Mouse (Mus musculus) testis, adult 2 months (tissue): Measurements from ENCODE around the gene Slc22a15. TPM values are rescaled to one million over a fixed set of nuclear protein-coding genes. Genes with fewer than 3 reads are reported as not detected.

ENCODE experiments used
- H3K27ac ChIP-seq: fragments of 200-500 bp; 2 replicates; pipeline ENCODE4 v1.5.1; 2012; ENCODE audit warnings: low read depth, low read length; ENCODE audit not compliant: control insufficient read depth, insufficient read depth
- H3K27me3 ChIP-seq: fragments of 200-500 bp; 2 replicates; pipeline ENCODE4 v1.6.1; 2012; ENCODE audit warnings: mild to moderate bottlenecking, low read length, moderate library complexity; ENCODE audit not compliant: control insufficient read depth, insufficient read depth
- H3K36me3 ChIP-seq: fragments of 200-500 bp; 2 replicates; pipeline ENCODE4 v1.6.1; 2012; ENCODE audit warnings: mild to moderate bottlenecking, low read length; ENCODE audit not compliant: control insufficient read depth, insufficient read depth
- H3K4me1 ChIP-seq: fragments of 200-500 bp; 2 replicates; pipeline ENCODE4 v1.6.1; 2012; ENCODE audit warnings: low read length; ENCODE audit not compliant: control insufficient read depth, insufficient read depth
- H3K4me3 ChIP-seq: fragments of 200-500 bp; 2 replicates; pipeline ENCODE4 v1.5.1; 2012; ENCODE audit warnings: low read depth, mild to moderate bottlenecking, low read length, moderate library complexity, mixed read lengths; ENCODE audit not compliant: control insufficient read depth
- CTCF ChIP-seq: fragments of 200-500 bp; IDR thresholded peaks from 2 replicates; pipeline ENCODE4 v1.5.1; 2012; ENCODE audit warnings: low read depth, mild to moderate bottlenecking, inconsistent platforms, low read length, moderate library complexity; ENCODE audit not compliant: control insufficient read depth, insufficient read depth, insufficient replicate concordance
- POLR2A ChIP-seq: fragments of 200-500 bp; IDR thresholded peaks from 2 replicates; pipeline ENCODE4 v1.6.1; 2012; ENCODE audit warnings: low read depth, mild to moderate bottlenecking, inconsistent platforms, low read length, moderate library complexity; ENCODE audit not compliant: control insufficient read depth
- polyA plus RNA-seq: library from polyadenylated mRNA; depleted of rRNA; stranded (reverse); fragments of >200 nt; gene quantifications from 2 replicates; pipeline ENCODE4 v1.2.3, GENCODE M21; 2012

Gene Slc22a15
- polyA plus RNA-seq, 1 experiment = 54.7 TPM

- no peaks in the 10 kb centered on the region for H3K36me3 ChIP-seq
- TF ChIP-seq POLR2A (no peak), CTCF (no peak)
- H3K4me3 ChIP-seq = no peak overlapping the region
- H3K27ac ChIP-seq = no peak overlapping the region
- no peaks in the 10 kb centered on the region for H3K27me3 ChIP-seq
- no peaks in the 10 kb centered on the region for H3K4me1 ChIP-seq
These were observed 9.6 kb upstream of the Slc22a15 start for GRCm38 (mm10) chr3:101933820-101934219.

- TF ChIP-seq POLR2A (no peak), CTCF (no peak)
- Histone ChIP-seq H3K4me3 (no peak overlapping the region), H3K27me3 (no peaks in the 10 kb centered on the region), H3K36me3 (no peaks in the 10 kb centered on the region), H3K4me1 (peaks cover 6% of the 10 kb centered on the region), H3K27ac (no peak overlapping the region)
These were observed 5.0 kb upstream of the Slc22a15 start for GRCm38 (mm10) chr3:101929105-101929876.

- H3K4me3 ChIP-seq = no peak overlapping the region
- no peak for TF ChIP-seq POLR2A
- TF ChIP-seq CTCF = no peak
- H3K36me3 ChIP-seq = no peaks in the 10 kb centered on the region
- H3K27me3 ChIP-seq = no peaks in the 10 kb centered on the region
- H3K4me1 ChIP-seq = peaks cover 6% of the 10 kb centered on the region
- no peak overlapping the region for H3K27ac ChIP-seq
These were observed 2.4 kb upstream of the Slc22a15 start for GRCm38 (mm10) chr3:101926636-101927035.

GRCm38 (mm10) chr3:101925663-101926062 lies 1.4 kb upstream of the Slc22a15 start:
- Histone ChIP-seq H3K36me3 (no peaks in the 10 kb centered on the region), H3K27ac (no peak overlapping the region), H3K4me1 (peaks cover 6% of the 10 kb centered on the region), H3K27me3 (no peaks in the 10 kb centered on the region), H3K4me3 (peak overlapping the region; percentile 68)
- no peak for TF ChIP-seq CTCF

DNA sequence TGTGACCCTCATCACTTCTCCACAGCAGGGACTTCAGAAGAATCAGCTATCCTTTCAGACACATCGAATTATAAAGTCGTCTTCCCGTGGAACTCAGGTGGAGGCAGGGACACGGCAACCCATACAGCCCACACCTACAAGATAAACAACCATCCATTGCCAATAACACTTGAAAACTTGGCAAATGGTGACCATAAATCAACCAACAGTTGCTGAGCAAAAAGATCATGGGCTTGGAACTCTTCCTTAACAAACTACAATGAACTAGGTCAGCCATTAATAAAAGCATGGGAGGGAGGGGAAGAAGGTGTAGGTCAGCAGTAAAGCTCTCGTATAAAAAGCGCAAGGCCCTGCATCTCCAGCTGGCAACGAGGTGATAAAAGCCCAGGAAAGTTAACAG lies 1.9 kb downstream of the Slc22a15 start:
- Histone ChIP-seq H3K27ac (no peak overlapping the region), H3K4me1 (peaks cover 6% of the 10 kb centered on the region), H3K27me3 (no peaks in the 10 kb centered on the region), H3K4me3 (peak overlapping the region; percentile 59), H3K36me3 (no peaks in the 10 kb centered on the region)
- TF ChIP-seq POLR2A (no peak), CTCF (no peak)

GRCm38 (mm10) chr3:101918526-101918925 lies 5.7 kb downstream of the Slc22a15 start:
- TF ChIP-seq POLR2A (no peak), CTCF (no peak)
- no peaks in the 10 kb centered on the region for H3K27me3 ChIP-seq
- no peak overlapping the region for H3K4me3 ChIP-seq

GRCm38 (mm10) chr3:101917665-101918064 lies 6.6 kb downstream of the Slc22a15 start:
- Histone ChIP-seq H3K4me3 (no peak overlapping the region), H3K27me3 (no peaks in the 10 kb centered on the region), H3K4me1 (no peaks in the 10 kb centered on the region), H3K36me3 (no peaks in the 10 kb centered on the region), H3K27ac (no peak overlapping the region)
- TF ChIP-seq POLR2A = no peak
- TF ChIP-seq CTCF = no peak

More at GRCm38 (mm10) chr3:101918526-101918925, 5.7 kb downstream of the Slc22a15 start:
- Histone ChIP-seq H3K4me1 (no peaks in the 10 kb centered on the region), H3K27ac (no peak overlapping the region), H3K36me3 (no peaks in the 10 kb centered on the region)

DNA sequence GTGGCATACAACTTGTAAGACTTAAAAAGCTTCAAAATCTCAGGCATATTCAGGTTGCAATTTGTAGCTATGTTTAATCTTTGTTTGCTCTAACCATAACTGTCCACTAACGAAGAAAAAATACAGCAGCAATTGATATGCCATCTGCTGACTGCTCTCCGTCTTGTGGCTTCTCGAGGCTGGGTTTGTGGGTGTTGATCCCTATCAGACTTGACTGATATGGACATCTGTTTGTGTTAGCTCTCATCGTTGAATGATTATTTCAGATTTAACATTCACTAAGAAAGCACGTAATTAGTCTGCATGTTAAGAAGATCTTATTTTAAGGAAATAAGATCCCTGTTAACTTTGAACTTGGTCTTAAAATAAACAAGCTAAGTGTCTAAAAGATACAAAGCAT lies 7.7 kb downstream of the Slc22a15 start:
- TF ChIP-seq CTCF = no peak
- no peak for TF ChIP-seq POLR2A
- no peak overlapping the region for H3K27ac ChIP-seq
- H3K36me3 ChIP-seq = no peaks in the 10 kb centered on the region

More for the DNA sequence above, 7.7 kb downstream of the Slc22a15 start:
- Histone ChIP-seq H3K4me3 (no peak overlapping the region), H3K27me3 (no peaks in the 10 kb centered on the region), H3K4me1 (no peaks in the 10 kb centered on the region)
